Mouse (Mus musculus) gastrocnemius, postnatal 25 days (tissue): ENCODE measurements around the gene Dusp3. TPM values are rescaled to one million over a fixed set of nuclear protein-coding genes. Genes with fewer than 3 reads are reported as not detected.

Source experiments
- DNase-seq: peaks from one replicate; pipeline ENCODE4 v3.0.0; 2022
- long read RNA-seq, 2 experiments: library from polyadenylated mRNA; stranded (forward); transcript quantifications; one replicate each; pipeline ENCODE4 v2.0.0; 2021
- total RNA-seq, 2 experiments: library from RNA; stranded (reverse); gene quantifications; 1 replicate in 1 of 2; 2 replicates in 1 of 2; pipeline ENCODE4 v1.2.3; 2021

The Dusp3 gene
- 100 to 1,000 TPM; 134 to 137 TPM for total RNA-seq
- long read RNA-seq, experiment 1, full-length matches to known transcripts: 12 of 139 reads
- long read RNA-seq, experiment 1, partial matches to known transcripts: 0 of 139 reads
- long read RNA-seq, experiment 1, other reads (novel, unspliced or antisense): 127 of 139 reads
- long read RNA-seq, experiment 2, full-length matches to known transcripts: 14 of 106 reads
- long read RNA-seq, experiment 2, partial matches to known transcripts: 1 of 106 reads
- long read RNA-seq, experiment 2, other reads (novel, unspliced or antisense): 91 of 106 reads

- DNase-seq: no peak
These were observed at the start of gene Dusp3 for GRCm38 (mm10) chr11:101986913-101987312. TSS of gene Dusp3 (minus strand) at chr11:101987013.

GRCm38 (mm10) chr11:102036336-102036735, 49.5 kb upstream of the Dusp3 start:
- DNase-seq: no peak

GRCm38 (mm10) chr11:102035456-102035960, 48.7 kb upstream of the Dusp3 start:
- DNase-seq: no peak

GRCm38 (mm10) chr11:102034887-102035286, 48.1 kb upstream of the Dusp3 start:
- DNase-seq: no peak

GRCm38 (mm10) chr11:102033055-102033591, 46.3 kb upstream of the Dusp3 start:
- DNase-seq: no peak

GRCm38 (mm10) chr11:102031149-102031548, 44.3 kb upstream of the Dusp3 start:
- DNase-seq: no peak

- DNase-seq: no peak
These were observed 43.2 kb upstream of the Dusp3 start for GRCm38 (mm10) chr11:102029966-102030365.

GRCm38 (mm10) chr11:102029304-102029703, 42.5 kb upstream of the Dusp3 start:
- no peak for DNase-seq

- DNase-seq: no peak
These were observed 41.4 kb upstream of the Dusp3 start, which contains the start of gene Mpp3 for GRCm38 (mm10) chr11:102028087-102028816. TSS of gene Mpp3 (minus strand) at chr11:102028461.

GRCm38 (mm10) chr11:102027361-102028017, 40.7 kb upstream of the Dusp3 start:
- DNase-seq: no peak

- peak; percentile 65 for DNase-seq
These were observed 40.0 kb upstream of the Dusp3 start for GRCm38 (mm10) chr11:102026694-102027360.

- DNase-seq: no peak
These were observed 39.3 kb upstream of the Dusp3 start for GRCm38 (mm10) chr11:102025991-102026660.

GRCm38 (mm10) chr11:102025354-102025753, 38.5 kb upstream of the Dusp3 start:
- no peak for DNase-seq

GRCm38 (mm10) chr11:102024875-102025274, 38.1 kb upstream of the Dusp3 start:
- no peak for DNase-seq

- peak; percentile 81 for DNase-seq
These were observed 37.4 kb upstream of the Dusp3 start for GRCm38 (mm10) chr11:102024084-102024758.

- no peak for DNase-seq
These were observed 36.6 kb upstream of the Dusp3 start for GRCm38 (mm10) chr11:102023406-102023805.

GRCm38 (mm10) chr11:102021196-102021595, 34.4 kb upstream of the Dusp3 start:
- DNase-seq: no peak

- DNase-seq: no peak
These were observed 32.9 kb upstream of the Dusp3 start for GRCm38 (mm10) chr11:102019736-102020135.

GRCm38 (mm10) chr11:102016136-102016535, 29.3 kb upstream of the Dusp3 start:
- peak; percentile 51 for DNase-seq

GRCm38 (mm10) chr11:102015472-102015871, 28.7 kb upstream of the Dusp3 start:
- DNase-seq: no peak

- DNase-seq: no peak
These were observed 26.4 kb upstream of the Dusp3 start for GRCm38 (mm10) chr11:102013201-102013600.
